Mouse (Mus musculus): ENCODE results near the gene Cdyl. TPM values are rescaled to one million over a fixed set of nuclear protein-coding genes. Genes with fewer than 3 reads are reported as not detected.
A peak's percentile ranks its signal among the peaks of the same experiment; 100 is the strongest.

The Cdyl gene
- polyA plus RNA-seq, 1 experiment from 2014 or later: 4.9 TPM

DNA sequence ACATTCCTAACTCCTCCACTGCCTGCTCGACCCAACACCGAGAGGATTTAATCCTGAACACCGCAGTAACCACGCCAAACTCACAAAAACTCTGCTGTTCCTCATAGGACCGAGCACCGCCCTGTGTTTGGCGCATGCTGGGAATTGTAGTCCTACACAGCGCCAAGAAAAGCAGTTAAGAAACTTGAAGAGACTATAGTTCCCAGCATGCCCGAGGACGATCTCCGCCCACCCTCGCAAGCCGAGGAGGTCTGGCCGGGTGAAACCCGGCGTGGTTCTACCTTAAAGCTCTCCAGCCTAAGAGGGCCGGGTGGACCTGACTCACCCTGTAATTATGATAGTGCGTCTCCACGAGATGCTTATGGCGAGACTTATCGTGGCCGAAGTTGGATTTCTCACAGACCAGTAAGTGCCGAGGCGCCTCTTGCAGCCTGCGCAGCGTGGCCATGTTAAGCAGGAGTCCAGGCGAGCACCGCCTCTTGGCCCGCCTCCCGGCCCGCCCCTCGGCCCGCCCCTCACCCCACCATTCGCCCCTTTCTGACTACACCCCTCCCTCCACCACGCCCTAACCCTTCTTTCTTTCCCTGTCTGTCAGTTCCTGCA lies 246.3 kb downstream of the Cdyl start, which contains the start of gene Rpp40:
TSS of gene Rpp40 (minus strand) at position 481 of the 603 bp plus-strand sequence.
- peaks cover 3% of the 10 kb centered on the region; the same call in 1 of the 2 replicates for H3K4me1 ChIP-seq (ENCODE audit: control insufficient read depth, insufficient read depth, low read length)
- H3K4me2 ChIP-seq (ENCODE audit: low read depth, low read length): peak within 1 kb of the TSS; percentile 75
- peak within 1 kb of the TSS; percentile 78 for H3K9ac ChIP-seq (ENCODE audit: low read length)
- no peak within 1 kb of the TSS for H3K27ac ChIP-seq (ENCODE audit: low read length)
- H3K4me3 ChIP-seq (replicated peaks; ENCODE audit: low read length): peak within 1 kb of the TSS; percentile 90
- ATAC-seq (ENCODE audit: insufficient read depth, low FRiP score): peak; percentile 99
- no peaks in the 10 kb centered on the region for H3K27me3 ChIP-seq (ENCODE audit: control insufficient read depth, insufficient read depth, low read length)
- H3K9me3 ChIP-seq (replicated peaks; ENCODE audit: control insufficient read depth, low read length): no peaks in the 10 kb centered on the region
- WGBS: under 1% methylated on average over 35 of the region's 35 CpGs
- H3K36me3 ChIP-seq (ENCODE audit: control insufficient read depth, insufficient read depth, low read length): no peaks in the 10 kb centered on the region; the same call in 1 of the 2 replicates

DNA sequence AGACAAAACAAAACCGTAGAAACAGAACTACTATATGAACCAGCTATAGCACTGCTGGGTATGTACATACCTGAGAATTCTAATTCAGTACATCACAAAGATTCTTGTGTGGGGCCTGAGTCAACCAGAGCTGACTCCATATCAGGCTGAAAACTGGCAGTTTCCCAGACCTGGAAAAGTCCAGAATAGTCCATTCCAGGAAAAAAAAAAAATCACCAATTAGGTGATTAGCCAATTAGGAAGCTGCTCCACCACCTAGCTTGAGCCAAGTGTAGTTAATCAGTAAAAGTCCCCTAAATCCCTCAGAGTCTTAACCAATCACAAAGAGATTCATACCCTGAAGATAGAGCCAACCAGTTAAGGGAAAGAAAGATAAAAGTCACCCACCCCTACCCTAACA lies 251.8 kb downstream of the Cdyl start:
- no peaks in the 10 kb centered on the region for H3K9me3 ChIP-seq (replicated peaks; ENCODE audit: control insufficient read depth, low read length)
- H3K9ac ChIP-seq (ENCODE audit: low read length): no peak overlapping the region
- no peak for ATAC-seq (ENCODE audit: insufficient read depth, low FRiP score)
- no peaks in the 10 kb centered on the region for H3K27me3 ChIP-seq (ENCODE audit: control insufficient read depth, insufficient read depth, low read length)
- no peaks in the 10 kb centered on the region for H3K36me3 ChIP-seq (ENCODE audit: control insufficient read depth, insufficient read depth, low read length)
- no peak overlapping the region for H3K4me3 ChIP-seq (replicated peaks; ENCODE audit: low read length)
- WGBS: 83% methylated on average over 1 of the region's 1 CpGs
- peaks cover 1% of the 10 kb centered on the region; the same call in 1 of the 2 replicates for H3K4me1 ChIP-seq (ENCODE audit: control insufficient read depth, insufficient read depth, low read length)
- H3K4me2 ChIP-seq (ENCODE audit: low read depth, low read length): no peak overlapping the region
- no peak overlapping the region for H3K27ac ChIP-seq (ENCODE audit: low read length)

Other genes with a start within 250 kb of the Cdyl start
- 15.7 and 16.5 TPM in 2 replicates for gene Rpp40, start 246.5 kb downstream of the Cdyl start, polyA plus RNA-seq (2015; fragmentation: Nextera tagmentation; extraction: Ambion mirVana)

Data from stomach, embryonic 16.5 days (tissue).